In genomic region chr2:13010460-13011341, GRCm38 (mm10) we compare ENCODE assay signal across 8 mouse cellular contexts. TPM values are rescaled to one million over a fixed set of nuclear protein-coding genes. Genes with fewer than 3 reads are reported as not detected.
DNase-seq lines count a peak whose midpoint lies in the region; ATAC-seq and TF ChIP-seq lines count a peak whose summit lies in the region.

No protein-coding gene starts in this region.

- no peaks in the 10 kb centered on the region for H3K36me3 ChIP-seq in lung, embryonic 14.5 days (ENCODE audit: insufficient read depth)
- no peaks in the 10 kb centered on the region for H3K36me3 ChIP-seq in embryonic facial prominence, embryonic 13.5 days
- no peaks in the 10 kb centered on the region for H3K36me3 ChIP-seq in heart, embryonic 12.5 days
- H3K36me3 ChIP-seq in kidney, embryonic 15.5 days = no peaks in the 10 kb centered on the region
- H3K36me3 ChIP-seq in liver, embryonic 11.5 days (ENCODE audit: control insufficient read depth, insufficient read depth, low read length) = no peaks in the 10 kb centered on the region
- H3K36me3 ChIP-seq in neural tube, embryonic 12.5 days = no peaks in the 10 kb centered on the region

- peak overlapping the region; percentile 99 for H3K4me2 ChIP-seq in lung, embryonic 14.5 days
- H3K4me2 ChIP-seq in embryonic facial prominence, embryonic 13.5 days = peak overlapping the region; percentile 99
- H3K4me2 ChIP-seq in heart, embryonic 12.5 days = peak overlapping the region; percentile 100
- peak overlapping the region; percentile 99 for H3K4me2 ChIP-seq in kidney, embryonic 15.5 days
- H3K4me2 ChIP-seq in liver, embryonic 11.5 days = peak overlapping the region; percentile 90
- peak overlapping the region; percentile 100 for H3K4me2 ChIP-seq in neural tube, embryonic 12.5 days (replicated peaks)

- H3K9me3 ChIP-seq in lung, embryonic 14.5 days (ENCODE audit: low read depth, low read length) = no peaks in the 10 kb centered on the region
- no peaks in the 10 kb centered on the region for H3K9me3 ChIP-seq in embryonic facial prominence, embryonic 13.5 days
- H3K9me3 ChIP-seq in heart, embryonic 12.5 days (replicated peaks) = no peaks in the 10 kb centered on the region
- no peaks in the 10 kb centered on the region for H3K9me3 ChIP-seq in kidney, embryonic 15.5 days (replicated peaks)
- no peaks in the 10 kb centered on the region for H3K9me3 ChIP-seq in liver, embryonic 11.5 days (ENCODE audit: control insufficient read depth, low read length)
- no peaks in the 10 kb centered on the region for H3K9me3 ChIP-seq in neural tube, embryonic 12.5 days

- no peaks in the 10 kb centered on the region for H3K4me1 ChIP-seq in lung, embryonic 14.5 days (ENCODE audit: insufficient read depth)
- peaks cover 21% of the 10 kb centered on the region for H3K4me1 ChIP-seq in embryonic facial prominence, embryonic 13.5 days
- peaks cover 24% of the 10 kb centered on the region for H3K4me1 ChIP-seq in heart, embryonic 12.5 days (replicated peaks)
- H3K4me1 ChIP-seq in kidney, embryonic 15.5 days = peaks cover 27% of the 10 kb centered on the region
- H3K4me1 ChIP-seq in liver, embryonic 11.5 days (replicated peaks; ENCODE audit: control insufficient read depth, insufficient read depth, low read length) = peaks cover 9% of the 10 kb centered on the region; the same call in 1 of the 2 replicates
- H3K4me1 ChIP-seq in neural tube, embryonic 12.5 days = peaks cover 19% of the 10 kb centered on the region

- peaks cover 41% of the 10 kb centered on the region for H3K27me3 ChIP-seq in lung, embryonic 14.5 days (ENCODE audit: insufficient read depth, low read length)
- H3K27me3 ChIP-seq in embryonic facial prominence, embryonic 13.5 days = peaks cover 63% of the 10 kb centered on the region
- H3K27me3 ChIP-seq in heart, embryonic 12.5 days (replicated peaks) = peaks cover 31% of the 10 kb centered on the region
- peaks cover 55% of the 10 kb centered on the region for H3K27me3 ChIP-seq in kidney, embryonic 15.5 days
- H3K27me3 ChIP-seq in liver, embryonic 11.5 days (replicated peaks; ENCODE audit: control insufficient read depth, insufficient read depth, low read length) = peaks cover 53% of the 10 kb centered on the region
- H3K27me3 ChIP-seq in neural tube, embryonic 12.5 days (replicated peaks) = peaks cover 42% of the 10 kb centered on the region

- peak; percentile 79 for ATAC-seq in lung, embryonic 14.5 days (ENCODE audit: insufficient read depth)
- peak; percentile 72; the same call in 1 of the 2 replicates for ATAC-seq in embryonic facial prominence, embryonic 13.5 days (ENCODE audit: insufficient number of reproducible peaks, insufficient read depth, low FRiP score, low TSS enrichment, low read depth)
- peak; percentile 61 for ATAC-seq in heart, embryonic 12.5 days (ENCODE audit: insufficient number of reproducible peaks, low FRiP score)
- peak; percentile 78 for ATAC-seq in kidney, embryonic 15.5 days (replicated peaks; ENCODE audit: low FRiP score)
- peak; percentile 20; the same call in 1 of the 2 replicates for ATAC-seq in liver, embryonic 11.5 days (replicated peaks; ENCODE audit: low FRiP score)
- ATAC-seq in neural tube, embryonic 12.5 days (ENCODE audit: low FRiP score, low read depth) = peak; percentile 59

- peak overlapping the region; percentile 32; the same call in 1 of the 2 replicates for H3K9ac ChIP-seq in lung, embryonic 14.5 days
- H3K9ac ChIP-seq in embryonic facial prominence, embryonic 13.5 days = peak overlapping the region; percentile 63
- H3K9ac ChIP-seq in heart, embryonic 12.5 days = peak overlapping the region; percentile 73
- H3K9ac ChIP-seq in kidney, embryonic 15.5 days = peak overlapping the region; percentile 39
- H3K9ac ChIP-seq in liver, embryonic 11.5 days (ENCODE audit: low read depth, low read length) = no peak overlapping the region
- H3K9ac ChIP-seq in neural tube, embryonic 12.5 days = peak overlapping the region; percentile 48

- H3K4me3 ChIP-seq in lung, embryonic 14.5 days (ENCODE audit: low read depth, low read length) = peak overlapping the region; percentile 53
- peak overlapping the region; percentile 56 for H3K4me3 ChIP-seq in embryonic facial prominence, embryonic 13.5 days
- H3K4me3 ChIP-seq in heart, embryonic 12.5 days = peak overlapping the region; percentile 67
- H3K4me3 ChIP-seq in kidney, embryonic 15.5 days (replicated peaks) = peak overlapping the region; percentile 57
- H3K4me3 ChIP-seq in liver, embryonic 11.5 days (ENCODE audit: low read depth, low read length) = peak overlapping the region; percentile 59
- H3K4me3 ChIP-seq in neural tube, embryonic 12.5 days = peak overlapping the region; percentile 53

- DNase-seq in lung, embryonic 14.5 days = peak; percentile 55
- DNase-seq in lung, adult 18-20 months = no peak
- peak; percentile 60 for DNase-seq in liver, embryonic 11.5 days (ENCODE audit: low spot score)
- peak; percentile 13 for DNase-seq in urinary bladder, postnatal 25 days (ENCODE audit: low spot score)

- WGBS in lung, embryonic 14.5 days = under 1% methylated on average over 75 of the region's 75 CpGs
- under 1% methylated on average over 75 of the region's 75 CpGs for WGBS in embryonic facial prominence, embryonic 13.5 days
- whole genome bisulfite sequencing in heart, embryonic 12.5 days = 0% methylated on average over 71 of the region's 75 CpGs
- under 1% methylated on average over 74 of the region's 75 CpGs for WGBS in kidney, embryonic 15.5 days
- under 1% methylated on average over 73 of the region's 75 CpGs for WGBS in liver, embryonic 11.5 days
- WGBS in neural tube, embryonic 12.5 days = under 1% methylated on average over 72 of the region's 75 CpGs

- H3K27ac ChIP-seq in lung, embryonic 14.5 days (ENCODE audit: low read depth) = no peak overlapping the region
- H3K27ac ChIP-seq in embryonic facial prominence, embryonic 13.5 days = no peak overlapping the region
- H3K27ac ChIP-seq in heart, embryonic 12.5 days (ENCODE audit: poor library complexity, severe bottlenecking) = no peak overlapping the region
- no peak overlapping the region for H3K27ac ChIP-seq in kidney, embryonic 15.5 days
- H3K27ac ChIP-seq in liver, embryonic 11.5 days (ENCODE audit: low read depth, low read length) = no peak overlapping the region
- no peak overlapping the region for H3K27ac ChIP-seq in neural tube, embryonic 12.5 days

- peak; percentile 32 for TF ChIP-seq CTCF in lung, embryonic 14.5 days (IDR thresholded peaks at IDR 0.05; ENCODE audit: low read depth)

RNA-seq across cellular contexts. Expression of gene C1ql3, which starts 0.9 kb away (rescaled TPM):
- not detected in 2 replicates for polyA plus RNA-seq in lung, embryonic 14.5 days (2014; fragmentation: Nextera tagmentation; extraction: Ambion mirVana)
- 0.49 and 0.73 TPM in 2 replicates for polyA plus RNA-seq in embryonic facial prominence, embryonic 13.5 days (2015; fragmentation: Nextera tagmentation; extraction: Ambion mirVana)
- polyA plus RNA-seq in heart, embryonic 12.5 days (2016; fragmentation: Nextera tagmentation; extraction: Ambion mirVana) = 1.5 and 1.6 TPM in 2 replicates
- polyA plus RNA-seq in kidney, embryonic 15.5 days (2015; fragmentation: Nextera tagmentation; extraction: Ambion mirVana) = 1.6 and 1.7 TPM in 2 replicates
- polyA plus RNA-seq in liver, embryonic 11.5 days (2014; fragmentation: Nextera tagmentation; extraction: Ambion mirVana) = 0.38 and 0.65 TPM in 2 replicates
- 2.5 and 3.4 TPM in 2 replicates for polyA plus RNA-seq in neural tube, embryonic 12.5 days (2016; fragmentation: Nextera tagmentation; extraction: Ambion mirVana)

Comparison
In these comparisons a context has a peak if more than half of its experiments do, and no peak if none do; other contexts are left out.
1. DNase-seq: peak in lung, embryonic 14.5 days (single experiment), liver, embryonic 11.5 days (single experiment) and urinary bladder, postnatal 25 days (single experiment); none in lung, adult 18-20 months (0 of 2).
2. ATAC-seq: peak in every context shown above with its lines; median percentile 79 in lung, embryonic 14.5 days; 78 in kidney, embryonic 15.5 days; 72 in embryonic facial prominence, embryonic 13.5 days; 61 in heart, embryonic 12.5 days; 59 in neural tube, embryonic 12.5 days; 20 in liver, embryonic 11.5 days.
3. Peak in every context shown above with its lines, with median percentiles within 50 percentile points of each other: H3K4me2 ChIP-seq and H3K4me3 ChIP-seq.